In the genomic region with DNA sequence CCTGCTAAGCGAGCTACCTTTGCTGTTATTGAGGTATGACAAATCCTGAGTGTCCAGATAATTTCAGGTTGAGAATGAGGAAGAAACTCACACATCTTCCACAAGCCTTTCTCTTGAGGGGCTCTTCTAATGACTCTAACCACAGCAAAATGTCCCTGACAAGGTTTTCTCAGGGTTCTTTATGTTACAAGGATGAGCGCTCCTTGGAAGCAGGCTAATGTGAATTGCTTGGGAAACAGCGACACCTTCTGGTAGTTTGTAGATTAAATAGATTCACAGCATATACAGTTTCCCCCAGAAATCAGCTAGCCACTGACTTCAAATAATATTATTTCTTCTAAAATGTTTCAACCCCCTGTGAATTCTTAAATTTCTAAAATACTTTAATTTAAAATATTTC, we compare ENCODE assay signal across 8 mouse cellular contexts. TPM values are rescaled to one million over a fixed set of nuclear protein-coding genes. Genes with fewer than 3 reads are reported as not detected.
A peak's percentile ranks its signal among the peaks of the same experiment; 100 is the strongest.
DNase-seq lines count a peak whose midpoint lies in the region; ATAC-seq lines count a peak whose summit lies in the region.

No protein-coding gene starts in this region.

- ATAC-seq in granulocyte monocyte progenitor cell, adult 5-6 weeks (replicated peaks; ENCODE audit: poor library complexity, severe bottlenecking): peak; percentile 85

- DNase-seq in gastrocnemius, postnatal 10 days: peak; percentile 21
- no peak for DNase-seq in gastrocnemius, adult 8-10 months (ENCODE audit: low spot score in 2 of 2)
- DNase-seq in CD8-positive naive resting alpha-beta T cell, adult 2 months (ENCODE audit: low read depth in 2 of 2, low spot score in 2 of 2): peak; percentile 33 to 48
- DNase-seq in cerebellum, adult 9-10 months: peak; percentile 70
- peak; percentile 11 to 42 for DNase-seq in kidney, postnatal 4 days
- DNase-seq in mesoderm, embryonic 11.5 days (ENCODE audit: low read depth, low spot score): peak; percentile 86
- peak; percentile 44 for DNase-seq in telencephalon, adult 2 months (ENCODE audit: low read depth, low spot score)

RNA-seq across cellular contexts. Expression of a gene that starts 9.0 kb away (rescaled TPM):
- under 1 TPM; 0.09 to 0.32 TPM for total RNA-seq in gastrocnemius, postnatal 10 days (2021)
- not detected for total RNA-seq in gastrocnemius, adult 8-10 months (2022)
- not detected in 2 replicates for total RNA-seq in granulocyte monocyte progenitor cell, adult 5-6 weeks (2014; fragmentation: Nextera tagmentation)
- not detected in 2 replicates for total RNA-seq in granulocyte monocyte progenitor cell, adult 5-6 weeks (2017)

RNA-seq across cellular contexts. Expression of a gene that starts 56.0 kb away (rescaled TPM):
- 10 to 100 TPM; 11.0 to 13.2 TPM for total RNA-seq in gastrocnemius, postnatal 10 days (2021)
- 10 to 100 TPM; 11.0 to 13.4 (median 11.5) TPM for total RNA-seq in gastrocnemius, adult 8-10 months (2022)
- 19.8 and 28.0 TPM in 2 replicates for total RNA-seq in granulocyte monocyte progenitor cell, adult 5-6 weeks (2014; fragmentation: Nextera tagmentation)
- total RNA-seq in granulocyte monocyte progenitor cell, adult 5-6 weeks (2017): 23.7 and 27.2 TPM in 2 replicates

Comparison
In these comparisons a context has a peak if more than half of its experiments do, and no peak if none do; other contexts are left out.
1. DNase-seq: peak in gastrocnemius, postnatal 10 days (single experiment), CD8-positive naive resting alpha-beta T cell, adult 2 months (2 of 2), cerebellum, adult 9-10 months (single experiment), kidney, postnatal 4 days (2 of 2), mesoderm, embryonic 11.5 days (single experiment) and telencephalon, adult 2 months (single experiment); none in gastrocnemius, adult 8-10 months (0 of 2).